Mouse (Mus musculus): ENCODE measurements around the gene Ifna11. TPM values are rescaled to one million over a fixed set of nuclear protein-coding genes. Genes with fewer than 3 reads are reported as not detected.
"Not testable (repeated sequence)": the region's sequence is repeated elsewhere in the genome, so short reads cannot be mapped to it uniquely, and the experiment has no call there.

Gene Ifna11
- not detected in 2 replicates for total RNA-seq (2014; fragmentation: Nextera tagmentation)
- total RNA-seq (2017) = 0.29 TPM in 1 of 2 replicates, not detected in the other
- not detected in 2 replicates for polyA plus RNA-seq (2012)

DNA sequence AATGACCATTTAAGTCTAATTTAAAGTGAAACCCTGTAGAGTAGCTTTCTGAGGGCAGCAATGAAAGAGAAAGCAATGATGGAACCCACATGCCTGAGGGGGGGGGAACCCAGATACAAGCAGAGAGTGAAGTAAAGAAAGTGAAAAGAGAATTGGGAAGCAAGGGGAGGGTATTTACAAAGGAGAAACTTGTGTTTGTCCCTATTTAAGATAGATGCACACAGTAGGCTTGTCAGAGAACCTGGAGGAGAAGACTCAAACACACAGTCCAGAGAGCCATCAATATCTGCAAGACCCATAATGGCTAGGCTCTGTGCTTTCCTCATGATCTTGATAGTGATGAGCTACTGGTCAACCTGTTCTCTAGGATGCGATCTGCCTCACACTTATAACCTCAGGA is at the start of gene Ifna11:
Gene Ifna11, plus strand, starts transcription at position 301 of the 400 bp plus-strand sequence.
- DNase-seq (ENCODE audit: low spot score) (no peak), ATAC-seq (ENCODE audit: extremely low read depth, insufficient number of reproducible peaks, low FRiP score, poor library complexity, severe bottlenecking) (no peak)
- Histone ChIP-seq H3K27me3 (ENCODE audit: insufficient read depth, low read length) (no peaks in the 10 kb centered on the region), H3K36me3 (replicated peaks) (no peaks in the 10 kb centered on the region), H3K4me1 (ENCODE audit: insufficient read depth, low read depth, low read length) (no peaks in the 10 kb centered on the region), H3K9me3 (replicated peaks) (no peaks in the 10 kb centered on the region), H3K4me3 (ENCODE audit: low read depth, low read length) (no peak within 1 kb of the TSS)
- TF ChIP-seq TAL1 (conservative IDR thresholded peaks at IDR 0.05; ENCODE audit: low read depth, low read length) (no peak), CTCF (IDR thresholded peaks at IDR 0.05; ENCODE audit: low read depth, low read length) (no peak), GATA2 (IDR thresholded peaks at IDR 0.05; ENCODE audit: borderline replicate concordance, low read depth, low read length) (no peak), POLR2AphosphoS5 (IDR thresholded peaks at IDR 0.05; ENCODE audit: insufficient replicate concordance, low read depth, low read length) (no peak), GATA1 (IDR thresholded peaks at IDR 0.05; ENCODE audit: borderline replicate concordance, low read length) (no peak)

DNA sequence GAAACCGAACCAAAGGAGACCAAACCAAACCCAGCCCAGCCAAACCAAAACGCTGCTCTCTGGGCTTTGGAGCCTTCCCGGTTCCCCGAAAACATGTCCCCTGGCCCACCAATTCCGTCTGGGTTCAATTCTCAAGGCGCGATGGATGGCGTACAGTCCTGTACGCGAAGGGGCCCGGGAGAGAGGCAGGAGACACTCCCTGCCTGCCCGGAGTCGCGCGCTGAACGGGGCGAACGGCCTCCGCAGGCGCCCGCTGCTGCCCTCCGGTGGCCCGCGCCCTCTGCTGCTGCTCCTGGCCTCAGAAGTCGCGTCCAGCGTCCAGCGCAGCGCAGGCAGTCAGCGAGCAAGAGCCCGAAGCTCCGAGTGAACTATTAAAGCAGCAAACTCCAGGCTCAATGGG is 46.2 kb upstream of the Ifna11 start, which contains the start of gene Gm13290:
Gene Gm13290, plus strand, starts transcription at position 301 of the 400 bp plus-strand sequence.
- not testable (repeated sequence) for H3K27me3 ChIP-seq (ENCODE audit: insufficient read depth, low read length); H3K4me3 ChIP-seq (ENCODE audit: low read depth, low read length); ATAC-seq (ENCODE audit: extremely low read depth, insufficient number of reproducible peaks, low FRiP score, poor library complexity, severe bottlenecking); H3K36me3 ChIP-seq (replicated peaks); DNase-seq (ENCODE audit: low spot score); H3K9me3 ChIP-seq (replicated peaks); H3K4me1 ChIP-seq (ENCODE audit: insufficient read depth, low read depth, low read length)

DNA sequence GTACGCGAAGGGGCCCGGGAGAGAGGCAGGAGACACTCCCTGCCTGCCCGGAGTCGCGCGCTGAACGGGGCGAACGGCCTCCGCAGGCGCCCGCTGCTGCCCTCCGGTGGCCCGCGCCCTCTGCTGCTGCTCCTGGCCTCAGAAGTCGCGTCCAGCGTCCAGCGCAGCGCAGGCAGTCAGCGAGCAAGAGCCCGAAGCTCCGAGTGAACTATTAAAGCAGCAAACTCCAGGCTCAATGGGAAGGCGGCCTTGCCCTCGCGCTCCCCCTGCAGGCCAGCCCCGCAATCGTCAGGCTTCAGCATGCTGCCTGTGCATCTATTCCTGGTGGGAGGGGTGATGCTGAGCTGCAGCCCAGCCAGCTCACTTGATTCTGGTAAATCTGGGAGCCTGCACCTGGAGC is 43.1 kb upstream of the Ifna11 start, which contains the start of gene Gm13289:
Gene Gm13289, plus strand, starts transcription at position 301 of the 400 bp plus-strand sequence.
- H3K27me3 ChIP-seq (ENCODE audit: insufficient read depth, low read length); ATAC-seq (ENCODE audit: extremely low read depth, insufficient number of reproducible peaks, low FRiP score, poor library complexity, severe bottlenecking); H3K36me3 ChIP-seq (replicated peaks); H3K4me1 ChIP-seq (ENCODE audit: insufficient read depth, low read depth, low read length); H3K9me3 ChIP-seq (replicated peaks); DNase-seq (ENCODE audit: low spot score); H3K4me3 ChIP-seq (ENCODE audit: low read depth, low read length): not testable (repeated sequence)

DNA sequence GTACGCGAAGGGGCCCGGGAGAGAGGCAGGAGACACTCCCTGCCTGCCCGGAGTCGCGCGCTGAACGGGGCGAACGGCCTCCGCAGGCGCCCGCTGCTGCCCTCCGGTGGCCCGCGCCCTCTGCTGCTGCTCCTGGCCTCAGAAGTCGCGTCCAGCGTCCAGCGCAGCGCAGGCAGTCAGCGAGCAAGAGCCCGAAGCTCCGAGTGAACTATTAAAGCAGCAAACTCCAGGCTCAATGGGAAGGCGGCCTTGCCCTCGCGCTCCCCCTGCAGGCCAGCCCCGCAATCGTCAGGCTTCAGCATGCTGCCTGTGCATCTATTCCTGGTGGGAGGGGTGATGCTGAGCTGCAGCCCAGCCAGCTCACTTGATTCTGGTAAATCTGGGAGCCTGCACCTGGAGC is 40.2 kb upstream of the Ifna11 start, which contains the start of gene Gm13272:
Gene Gm13272, plus strand, starts transcription at position 301 of the 400 bp plus-strand sequence.
- H3K36me3 ChIP-seq (replicated peaks); H3K4me1 ChIP-seq (ENCODE audit: insufficient read depth, low read depth, low read length); H3K9me3 ChIP-seq (replicated peaks); DNase-seq (ENCODE audit: low spot score); H3K27me3 ChIP-seq (ENCODE audit: insufficient read depth, low read length); H3K4me3 ChIP-seq (ENCODE audit: low read depth, low read length); ATAC-seq (ENCODE audit: extremely low read depth, insufficient number of reproducible peaks, low FRiP score, poor library complexity, severe bottlenecking): not testable (repeated sequence)

DNA sequence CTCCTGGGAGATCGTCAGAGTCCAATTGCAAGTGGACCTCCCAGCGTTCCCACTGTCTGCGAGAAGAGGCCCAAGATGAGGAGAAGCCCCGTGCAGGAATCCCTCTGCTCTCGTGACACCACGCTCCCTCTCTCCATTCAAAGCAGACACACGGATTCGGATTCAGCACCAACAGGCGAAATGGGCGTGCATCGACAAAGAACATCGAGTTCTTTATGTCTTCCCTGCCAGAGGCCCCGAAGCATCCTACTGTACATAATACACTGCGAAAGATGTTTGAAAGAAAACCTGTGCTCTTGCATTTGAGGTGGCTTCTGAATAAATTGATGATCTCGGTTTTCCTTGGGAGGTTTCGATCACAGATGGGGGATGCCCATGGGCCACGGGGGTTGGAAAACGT is 39.4 kb upstream of the Ifna11 start:
- not testable (repeated sequence) for H3K9me3 ChIP-seq (replicated peaks); H3K36me3 ChIP-seq (replicated peaks); H3K27me3 ChIP-seq (ENCODE audit: insufficient read depth, low read length); DNase-seq (ENCODE audit: low spot score); H3K4me1 ChIP-seq (ENCODE audit: insufficient read depth, low read depth, low read length); ATAC-seq (ENCODE audit: extremely low read depth, insufficient number of reproducible peaks, low FRiP score, poor library complexity, severe bottlenecking); H3K4me3 ChIP-seq (ENCODE audit: low read depth, low read length)

DNA sequence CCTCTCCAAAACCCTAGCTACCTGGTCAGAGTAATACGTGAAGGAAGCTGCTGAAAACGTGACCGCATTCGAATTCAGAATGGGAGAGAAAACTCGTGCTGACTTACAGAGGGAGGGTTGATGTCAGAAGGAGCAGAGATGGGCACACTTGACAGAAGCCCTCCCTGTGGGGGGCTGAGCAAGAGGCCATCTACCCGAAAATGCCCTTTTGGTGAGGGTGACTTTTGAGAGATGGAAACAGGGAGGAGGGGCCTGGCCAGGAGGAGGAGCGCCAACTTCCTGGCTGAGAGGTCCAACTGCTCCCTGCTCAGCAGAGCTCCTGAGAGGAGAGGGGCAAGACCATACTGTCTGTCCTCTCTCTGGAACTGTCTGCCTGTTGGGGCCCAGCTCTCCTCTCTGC is 37.9 kb upstream of the Ifna11 start, which contains the start of gene Ifnz:
Gene Ifnz, plus strand, starts transcription at position 301 of the 400 bp plus-strand sequence.
- not testable (repeated sequence) for H3K9me3 ChIP-seq (replicated peaks); ATAC-seq (ENCODE audit: extremely low read depth, insufficient number of reproducible peaks, low FRiP score, poor library complexity, severe bottlenecking); H3K4me3 ChIP-seq (ENCODE audit: low read depth, low read length)

DNA sequence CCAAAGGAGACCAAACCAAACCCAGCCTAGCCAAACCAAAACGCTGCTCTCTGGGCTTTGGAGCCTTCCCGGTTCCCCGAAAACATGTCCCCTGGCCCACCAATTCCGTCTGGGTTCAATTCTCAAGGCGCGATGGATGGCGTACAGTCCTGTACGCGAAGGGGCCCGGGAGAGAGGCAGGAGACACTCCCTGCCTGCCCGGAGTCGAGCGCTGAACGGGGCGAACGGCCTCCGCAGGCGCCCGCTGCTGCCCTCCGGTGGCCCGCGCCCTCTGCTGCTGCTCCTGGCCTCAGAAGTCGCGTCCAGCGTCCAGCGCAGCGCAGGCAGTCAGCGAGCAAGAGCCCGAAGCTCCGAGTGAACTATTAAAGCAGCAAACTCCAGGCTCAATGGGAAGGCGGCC is 37.4 kb upstream of the Ifna11 start:
- not testable (repeated sequence) for H3K36me3 ChIP-seq (replicated peaks); H3K4me1 ChIP-seq (ENCODE audit: insufficient read depth, low read depth, low read length); H3K4me3 ChIP-seq (ENCODE audit: low read depth, low read length); H3K27me3 ChIP-seq (ENCODE audit: insufficient read depth, low read length); DNase-seq (ENCODE audit: low spot score); H3K9me3 ChIP-seq (replicated peaks); ATAC-seq (ENCODE audit: extremely low read depth, insufficient number of reproducible peaks, low FRiP score, poor library complexity, severe bottlenecking)

More for the DNA sequence above, 37.9 kb upstream of the Ifna11 start, which contains the start of gene Ifnz:
- not testable (repeated sequence) for H3K36me3 ChIP-seq (replicated peaks); DNase-seq (ENCODE audit: low spot score); H3K27me3 ChIP-seq (ENCODE audit: insufficient read depth, low read length); H3K4me1 ChIP-seq (ENCODE audit: insufficient read depth, low read depth, low read length)

DNA sequence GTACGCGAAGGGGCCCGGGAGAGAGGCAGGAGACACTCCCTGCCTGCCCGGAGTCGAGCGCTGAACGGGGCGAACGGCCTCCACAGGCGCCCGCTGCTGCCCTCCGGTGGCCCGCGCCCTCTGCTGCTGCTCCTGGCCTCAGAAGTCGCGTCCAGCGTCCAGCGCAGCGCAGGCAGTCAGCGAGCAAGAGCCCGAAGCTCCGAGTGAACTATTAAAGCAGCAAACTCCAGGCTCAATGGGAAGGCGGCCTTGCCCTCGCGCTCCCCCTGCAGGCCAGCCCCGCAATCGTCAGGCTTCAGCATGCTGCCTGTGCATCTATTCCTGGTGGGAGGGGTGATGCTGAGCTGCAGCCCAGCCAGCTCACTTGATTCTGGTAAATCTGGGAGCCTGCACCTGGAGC is 34.4 kb upstream of the Ifna11 start, which contains the start of gene Gm13276:
Gene Gm13276, plus strand, starts transcription at position 301 of the 400 bp plus-strand sequence.
- H3K4me1 ChIP-seq (ENCODE audit: insufficient read depth, low read depth, low read length); H3K4me3 ChIP-seq (ENCODE audit: low read depth, low read length); H3K27me3 ChIP-seq (ENCODE audit: insufficient read depth, low read length); DNase-seq (ENCODE audit: low spot score); ATAC-seq (ENCODE audit: extremely low read depth, insufficient number of reproducible peaks, low FRiP score, poor library complexity, severe bottlenecking); H3K9me3 ChIP-seq (replicated peaks); H3K36me3 ChIP-seq (replicated peaks): not testable (repeated sequence)

DNA sequence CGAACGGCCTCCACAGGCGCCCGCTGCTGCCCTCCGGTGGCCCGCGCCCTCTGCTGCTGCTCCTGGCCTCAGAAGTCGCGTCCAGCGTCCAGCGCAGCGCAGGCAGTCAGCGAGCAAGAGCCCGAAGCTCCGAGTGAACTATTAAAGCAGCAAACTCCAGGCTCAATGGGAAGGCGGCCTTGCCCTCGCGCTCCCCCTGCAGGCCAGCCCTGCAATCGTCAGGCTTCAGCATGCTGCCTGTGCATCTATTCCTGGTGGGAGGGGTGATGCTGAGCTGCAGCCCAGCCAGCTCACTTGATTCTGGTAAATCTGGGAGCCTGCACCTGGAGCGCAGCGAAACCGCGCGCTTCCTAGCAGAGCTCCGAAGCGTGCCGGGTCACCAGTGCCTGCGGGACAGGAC is 31.4 kb upstream of the Ifna11 start, which contains the start of gene Gm13277:
Gene Gm13277, plus strand, starts transcription at position 231 of the 400 bp plus-strand sequence.
- not testable (repeated sequence) for ATAC-seq (ENCODE audit: extremely low read depth, insufficient number of reproducible peaks, low FRiP score, poor library complexity, severe bottlenecking); DNase-seq (ENCODE audit: low spot score); H3K4me1 ChIP-seq (ENCODE audit: insufficient read depth, low read depth, low read length); H3K36me3 ChIP-seq (replicated peaks); H3K27me3 ChIP-seq (ENCODE audit: insufficient read depth, low read length); H3K9me3 ChIP-seq (replicated peaks); H3K4me3 ChIP-seq (ENCODE audit: low read depth, low read length)

DNA sequence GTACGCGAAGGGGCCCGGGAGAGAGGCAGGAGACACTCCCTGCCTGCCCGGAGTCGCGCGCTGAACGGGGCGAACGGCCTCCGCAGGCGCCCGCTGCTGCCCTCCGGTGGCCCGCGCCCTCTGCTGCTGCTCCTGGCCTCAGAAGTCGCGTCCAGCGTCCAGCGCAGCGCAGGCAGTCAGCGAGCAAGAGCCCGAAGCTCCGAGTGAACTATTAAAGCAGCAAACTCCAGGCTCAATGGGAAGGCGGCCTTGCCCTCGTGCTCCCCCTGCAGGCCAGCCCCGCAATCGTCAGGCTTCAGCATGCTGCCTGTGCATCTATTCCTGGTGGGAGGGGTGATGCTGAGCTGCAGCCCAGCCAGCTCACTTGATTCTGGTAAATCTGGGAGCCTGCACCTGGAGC is 28.5 kb upstream of the Ifna11 start, which contains the start of gene Gm13278:
Gene Gm13278, plus strand, starts transcription at position 301 of the 400 bp plus-strand sequence.
- not testable (repeated sequence) for H3K4me1 ChIP-seq (ENCODE audit: insufficient read depth, low read depth, low read length); DNase-seq (ENCODE audit: low spot score); H3K36me3 ChIP-seq (replicated peaks); H3K27me3 ChIP-seq (ENCODE audit: insufficient read depth, low read length); H3K4me3 ChIP-seq (ENCODE audit: low read depth, low read length); H3K9me3 ChIP-seq (replicated peaks); ATAC-seq (ENCODE audit: extremely low read depth, insufficient number of reproducible peaks, low FRiP score, poor library complexity, severe bottlenecking)

DNA sequence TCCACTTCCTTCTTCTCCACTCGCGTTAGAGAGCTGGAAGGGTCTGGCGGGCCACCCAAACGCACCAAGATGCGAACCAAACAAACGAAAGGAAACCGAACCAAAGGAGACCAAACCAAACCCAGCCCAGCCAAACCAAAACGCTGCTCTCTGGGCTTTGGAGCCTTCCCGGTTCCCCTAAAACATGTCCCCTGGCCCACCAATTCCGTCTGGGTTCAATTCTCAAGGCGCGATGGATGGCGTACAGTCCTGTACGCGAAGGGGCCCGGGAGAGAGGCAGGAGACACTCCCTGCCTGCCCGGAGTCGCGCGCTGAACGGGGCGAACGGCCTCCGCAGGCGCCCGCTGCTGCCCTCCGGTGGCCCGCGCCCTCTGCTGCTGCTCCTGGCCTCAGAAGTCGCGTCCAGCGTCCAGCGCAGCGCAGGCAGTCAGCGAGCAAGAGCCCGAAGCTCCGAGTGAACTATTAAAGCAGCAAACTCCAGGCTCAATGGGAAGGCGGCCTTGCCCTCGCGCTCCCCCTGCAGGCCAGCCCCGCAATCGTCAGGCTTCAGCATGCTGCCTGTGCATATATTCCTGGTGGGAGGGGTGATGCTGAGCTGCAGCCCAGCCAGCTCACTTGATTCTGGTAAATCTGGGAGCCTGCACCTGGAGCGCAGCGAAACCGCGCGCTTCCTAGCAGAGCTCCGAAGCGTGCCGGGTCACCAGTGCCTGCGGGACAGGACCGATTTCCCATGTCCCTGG is 25.7 kb upstream of the Ifna11 start, which contains the start of gene Gm13275:
Gene Gm13275, plus strand, starts transcription at position 552 of the 740 bp plus-strand sequence.
- not testable (repeated sequence) for DNase-seq (ENCODE audit: low spot score); ATAC-seq (ENCODE audit: extremely low read depth, insufficient number of reproducible peaks, low FRiP score, poor library complexity, severe bottlenecking); H3K27me3 ChIP-seq (ENCODE audit: insufficient read depth, low read length); H3K4me3 ChIP-seq (ENCODE audit: low read depth, low read length); H3K9me3 ChIP-seq (replicated peaks); H3K36me3 ChIP-seq (replicated peaks); H3K4me1 ChIP-seq (ENCODE audit: insufficient read depth, low read depth, low read length)

All from G1E (cell line).